Mouse (Mus musculus): Measurements from ENCODE around the gene Paip2b.

GRCm38 (mm10) chr6:83815801-83816200 is 15.7 kb downstream of the Paip2b start:
- TF ChIP-seq ZC3H11A (IDR thresholded peaks at IDR 0.05; ENCODE audit: low read depth, low read length) (no peak), JUND (conservative IDR thresholded peaks at IDR 0.05; ENCODE audit: low read depth, low read length) (no peak)
